Mouse (Mus musculus) spleen, adult 2 months (tissue): ENCODE measurements around the gene Zfp398. TPM values are rescaled to one million over a fixed set of nuclear protein-coding genes. Genes with fewer than 3 reads are reported as not detected.

ENCODE experiments used
- DNase-seq, 2 experiments: peaks; one replicate each; pipeline versions ENCODE4 v3.0.0 to v3.0.0-alpha.2; 2012 to 2021; ENCODE audit warnings: low spot score in 2 of 2, low read depth in 1 of 2
- H3K27ac ChIP-seq: fragments of 200-500 bp; 2 replicates; pipeline ENCODE4 v1.5.1; 2012; ENCODE audit warnings: low read length, inconsistent platforms; ENCODE audit not compliant: insufficient read depth
- H3K27me3 ChIP-seq: fragments of 200-500 bp; 2 replicates; pipeline ENCODE4 v1.6.1; 2012; ENCODE audit warnings: mild to moderate bottlenecking, moderate library complexity, low read length, inconsistent platforms; ENCODE audit not compliant: control insufficient read depth, insufficient read depth
- H3K36me3 ChIP-seq: fragments of 200-500 bp; 2 replicates; pipeline ENCODE4 v1.6.1; 2012; ENCODE audit warnings: mild to moderate bottlenecking, low read length, inconsistent platforms; ENCODE audit not compliant: control insufficient read depth, insufficient read depth
- H3K4me1 ChIP-seq: fragments of 200-500 bp; 2 replicates; pipeline ENCODE4 v1.6.1; 2011; ENCODE audit warnings: inconsistent platforms; ENCODE audit not compliant: control insufficient read depth, insufficient read depth, insufficient read length
- H3K4me3 ChIP-seq: fragments of 200-500 bp; 2 replicates; pipeline ENCODE4 v1.5.1; 2011; ENCODE audit warnings: mild to moderate bottlenecking, inconsistent platforms; ENCODE audit not compliant: insufficient read depth, insufficient read length; ENCODE audit errors: extremely low read depth
- CTCF ChIP-seq: fragments of 200-500 bp; IDR thresholded peaks from 2 replicates; pipeline ENCODE4 v1.5.1; 2011; ENCODE audit warnings: mild to moderate bottlenecking, inconsistent platforms; ENCODE audit not compliant: insufficient read depth, insufficient read length, insufficient replicate concordance; ENCODE audit errors: extremely low read depth
- POLR2A ChIP-seq: fragments of 200-500 bp; IDR thresholded peaks from 2 replicates; pipeline ENCODE4 v1.6.1; 2011; ENCODE audit warnings: low read depth, low read length, inconsistent platforms
- WGBS: fragments of 180-500 bp; shearing (Covaris S2); methylation state at CpG from one replicate; pipeline ENCODE4 v1.1.7; 2018; 5-methylcytosine and 5-hydroxymethylcytosine counted together
- polyA plus RNA-seq: library from polyadenylated mRNA; depleted of rRNA; stranded (reverse); fragments of >200 nt; gene quantifications from 2 replicates; pipeline ENCODE4 v1.2.3, GENCODE M21; 2012

Gene Zfp398
- polyA plus RNA-seq, 1 experiment, result 13.0 TPM

DNA sequence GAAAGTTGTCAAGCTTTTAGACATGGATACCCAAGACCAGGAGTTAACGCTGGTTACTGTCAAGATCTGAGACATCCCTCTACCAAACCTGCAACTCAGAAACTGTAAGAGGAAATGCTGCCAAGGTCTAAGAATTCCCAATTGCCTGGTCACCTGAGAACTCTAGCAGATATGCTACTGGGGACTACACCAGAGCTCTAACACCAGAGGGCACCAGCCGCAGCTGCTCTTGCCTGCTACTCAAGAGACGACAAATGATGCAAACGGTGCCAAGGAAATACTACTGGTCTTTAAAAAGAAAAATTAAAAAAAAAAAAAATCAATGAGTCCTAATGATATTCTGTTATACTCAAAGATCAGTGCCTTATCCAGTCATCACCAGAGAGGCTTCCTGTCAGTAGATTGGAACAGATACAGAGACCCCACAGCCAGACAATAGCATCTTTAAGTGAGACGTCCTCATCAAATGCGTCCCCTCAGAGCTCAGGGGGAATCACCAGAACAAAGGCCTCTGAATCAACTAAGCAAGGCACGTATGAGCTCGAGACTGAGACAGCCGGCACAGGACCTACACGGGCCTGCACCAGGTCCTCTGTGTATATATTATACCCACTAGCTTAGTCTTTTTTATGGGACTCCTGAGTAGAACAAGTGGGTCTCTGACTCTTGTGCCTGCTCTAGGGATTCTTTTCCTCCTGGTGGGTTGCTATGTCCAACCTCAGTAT lies 41.2 kb upstream of the Zfp398 start:
- TF ChIP-seq POLR2A, result no peak
- TF ChIP-seq CTCF, result peak; percentile 19; the same call in 1 of the 2 replicates
- Histone ChIP-seq H3K4me3 (no peak overlapping the region), H3K27me3 (no peaks in the 10 kb centered on the region), H3K4me1 (no peaks in the 10 kb centered on the region), H3K36me3 (peaks cover 15% of the 10 kb centered on the region), H3K27ac (no peak overlapping the region)
- DNase-seq, result peak in 1 of 2 experiments; percentile 22
- WGBS, result 75% methylated on average over 10 of the region's 10 CpGs

DNA sequence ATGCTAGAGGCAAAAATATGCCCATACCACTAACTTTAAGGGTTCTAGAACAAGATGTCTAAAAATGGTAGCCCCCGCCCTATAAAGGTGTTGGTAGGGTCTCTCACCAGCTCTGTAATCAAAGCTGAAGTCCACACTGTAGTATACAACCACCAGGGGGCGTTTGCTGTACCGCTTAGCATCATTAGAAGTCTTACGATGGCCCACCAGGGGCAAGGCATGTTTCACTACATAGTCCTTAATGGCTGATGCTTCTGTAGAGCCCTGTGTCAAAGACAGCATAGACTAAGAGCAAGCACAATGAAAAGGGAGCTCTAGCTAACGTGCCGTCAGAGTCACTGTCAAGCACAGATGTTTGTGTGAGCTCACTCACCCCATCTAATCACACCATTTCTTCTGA lies 36.4 kb upstream of the Zfp398 start:
- Histone ChIP-seq H3K4me1 (no peaks in the 10 kb centered on the region), H3K27me3 (no peaks in the 10 kb centered on the region), H3K27ac (no peak overlapping the region), H3K36me3 (peaks cover 50% of the 10 kb centered on the region), H3K4me3 (no peak overlapping the region)
- DNase-seq, result peak; percentile 59 to 60
- 48% methylated on average over 6 of the region's 6 CpGs for WGBS
- peak; percentile 70; the same call in 1 of the 2 replicates for TF ChIP-seq CTCF
- TF ChIP-seq POLR2A, result no peak

DNA sequence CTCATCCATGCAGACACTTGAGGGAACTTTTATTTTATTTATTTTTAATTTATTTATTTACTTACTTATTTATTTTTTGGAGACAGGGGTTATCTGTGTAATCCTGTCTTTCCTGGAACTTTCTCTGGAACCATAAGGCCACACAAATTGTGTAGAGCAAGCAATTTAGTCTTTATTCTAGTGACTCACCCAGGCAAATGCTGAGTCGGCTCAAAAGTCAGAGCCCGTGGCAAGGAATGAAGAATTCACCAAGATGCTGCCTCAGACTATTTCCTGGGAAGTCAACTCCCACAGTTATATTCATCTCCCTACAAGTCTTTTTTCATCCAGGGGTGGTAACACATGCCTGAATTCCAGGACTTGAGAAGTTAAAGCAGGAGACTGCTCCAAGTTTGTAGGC lies 29.9 kb upstream of the Zfp398 start:
- Histone ChIP-seq H3K27me3 (no peaks in the 10 kb centered on the region), H3K36me3 (peaks cover 43% of the 10 kb centered on the region), H3K27ac (no peak overlapping the region), H3K4me1 (peaks cover 9% of the 10 kb centered on the region), H3K4me3 (no peak overlapping the region)
- TF ChIP-seq POLR2A (no peak), CTCF (no peak)
- no peak for DNase-seq
- 82% methylated on average over 2 of the region's 2 CpGs for WGBS

DNA sequence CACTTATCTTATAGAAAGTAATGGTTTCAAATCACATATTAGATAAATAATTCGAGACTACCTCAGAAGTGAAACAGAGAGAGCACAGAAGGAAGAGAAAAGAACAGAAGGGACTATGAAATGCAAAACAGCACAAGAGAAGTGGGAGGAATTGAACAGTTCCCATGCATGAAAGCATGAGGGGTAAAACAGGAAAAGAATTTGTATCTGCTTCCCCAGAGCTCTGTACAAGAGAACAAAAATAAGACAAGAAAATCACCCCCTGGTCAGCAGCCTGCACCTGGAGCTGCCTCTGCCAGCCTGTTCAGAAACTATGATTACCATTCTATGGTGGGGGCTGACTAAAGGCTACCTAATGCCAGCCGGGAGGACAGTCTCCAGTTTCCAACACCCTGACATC lies 28.0 kb upstream of the Zfp398 start:
- WGBS, result 51% methylated on average over 2 of the region's 2 CpGs

DNA sequence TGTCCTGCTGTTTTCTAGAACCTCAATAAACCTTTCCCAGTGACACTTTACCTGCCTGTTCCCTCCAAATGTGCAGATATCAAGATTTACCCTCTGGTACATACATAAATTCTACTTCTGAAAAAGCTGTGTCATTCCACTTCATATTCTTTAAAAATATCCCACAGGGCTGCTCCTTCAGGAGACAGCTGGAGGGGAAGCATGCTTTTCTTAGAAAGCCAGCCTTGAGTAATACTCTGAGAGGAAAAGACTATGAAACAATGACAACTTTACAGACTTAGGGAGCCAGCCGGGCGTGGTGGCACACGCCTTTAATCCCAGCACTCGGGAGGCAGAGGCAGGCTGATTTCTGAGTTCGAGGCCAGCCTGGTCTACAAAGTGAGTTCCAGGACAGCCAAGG lies 26.9 kb upstream of the Zfp398 start:
- Histone ChIP-seq H3K27ac (no peak overlapping the region; the same call in 1 of the 2 replicates), H3K36me3 (peaks cover 19% of the 10 kb centered on the region), H3K4me1 (peaks cover 9% of the 10 kb centered on the region), H3K4me3 (no peak overlapping the region), H3K27me3 (no peaks in the 10 kb centered on the region)
- TF ChIP-seq POLR2A (no peak), CTCF (no peak)
- WGBS, result 84% methylated on average over 5 of the region's 5 CpGs
- no peak for DNase-seq

More for the DNA sequence above, 28.0 kb upstream of the Zfp398 start:
- no peak overlapping the region for H3K4me3 ChIP-seq
- peak overlapping the region; percentile 76 for H3K27ac ChIP-seq
- no peak for DNase-seq
- TF ChIP-seq CTCF, result no peak
- TF ChIP-seq POLR2A, result no peak
- peaks cover 9% of the 10 kb centered on the region for H3K4me1 ChIP-seq
- no peaks in the 10 kb centered on the region for H3K27me3 ChIP-seq
- peaks cover 31% of the 10 kb centered on the region for H3K36me3 ChIP-seq

DNA sequence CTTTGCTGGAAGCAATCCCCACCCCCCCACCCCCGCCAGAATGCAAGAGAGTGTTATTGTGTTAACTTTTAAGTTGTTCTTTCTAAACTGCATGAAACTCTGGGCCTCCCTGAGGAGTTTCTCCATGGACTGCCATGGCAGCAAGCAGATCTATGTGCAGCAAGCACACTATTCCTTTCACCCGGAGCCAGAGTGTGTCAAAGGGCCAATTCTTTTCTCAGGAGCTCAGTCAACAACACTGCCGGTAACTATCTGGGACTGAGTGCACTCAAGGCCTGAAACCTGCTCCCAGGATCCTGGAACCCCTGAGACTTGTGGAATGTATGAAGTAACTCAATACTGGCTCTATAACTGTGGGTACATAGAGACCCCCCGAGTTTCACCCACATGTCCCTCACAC lies 26.4 kb upstream of the Zfp398 start:
- WGBS, result 89% methylated on average over 4 of the region's 4 CpGs
- no peaks in the 10 kb centered on the region for H3K27me3 ChIP-seq
- TF ChIP-seq CTCF (no peak), POLR2A (no peak)
- no peak for DNase-seq
- H3K4me1 ChIP-seq, result peaks cover 9% of the 10 kb centered on the region
- no peak overlapping the region for H3K4me3 ChIP-seq
- H3K36me3 ChIP-seq, result peaks cover 14% of the 10 kb centered on the region
- peak overlapping the region; percentile 49 for H3K27ac ChIP-seq

DNA sequence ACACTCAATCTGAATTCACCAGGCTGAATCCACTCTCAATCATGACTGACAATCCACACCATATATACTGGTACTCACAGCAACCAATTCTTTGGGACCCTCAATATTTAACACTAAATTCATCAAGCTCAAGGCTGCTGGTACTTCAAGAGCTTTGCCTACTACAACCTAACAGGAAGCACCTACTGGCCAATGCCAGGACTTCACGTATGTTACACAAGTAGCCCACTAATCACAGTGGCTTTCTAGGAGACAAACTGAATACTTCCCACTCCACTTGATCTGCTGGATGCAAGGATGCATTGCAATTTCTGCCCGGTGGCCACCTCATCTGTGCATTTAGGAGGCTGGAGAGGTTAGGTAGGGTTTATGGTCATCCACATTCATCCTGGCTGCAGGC lies 25.3 kb upstream of the Zfp398 start:
- no peak overlapping the region for H3K4me3 ChIP-seq
- no peak for DNase-seq
- H3K27me3 ChIP-seq, result no peaks in the 10 kb centered on the region
- 66% methylated on average over 2 of the region's 2 CpGs for WGBS
- peaks cover 8% of the 10 kb centered on the region for H3K36me3 ChIP-seq
- no peak overlapping the region for H3K27ac ChIP-seq
- TF ChIP-seq POLR2A (no peak), CTCF (no peak)
- H3K4me1 ChIP-seq, result peaks cover 9% of the 10 kb centered on the region

DNA sequence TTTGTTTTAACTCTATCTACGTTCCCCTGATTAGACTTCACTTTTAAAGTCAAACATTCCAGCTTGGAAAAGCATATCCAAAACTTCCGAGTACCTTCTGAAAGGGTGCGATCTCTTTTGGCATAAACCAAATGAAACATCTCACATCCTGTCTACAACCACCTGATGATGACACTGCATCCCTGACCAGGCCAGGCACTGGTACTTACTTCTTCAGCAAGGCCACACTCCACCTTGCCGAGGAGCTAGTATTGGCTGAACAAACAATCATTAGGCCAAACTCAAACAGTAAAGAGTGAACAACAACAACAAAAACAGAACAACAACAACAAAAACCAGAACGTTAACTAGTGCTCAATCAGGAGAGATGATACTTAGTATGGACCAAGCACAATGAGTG lies 24.1 kb upstream of the Zfp398 start:
- TF ChIP-seq POLR2A (no peak), CTCF (no peak)
- no peak for DNase-seq
- H3K27me3 ChIP-seq, result no peaks in the 10 kb centered on the region
- peaks cover 9% of the 10 kb centered on the region; the same call in 1 of the 2 replicates for H3K4me1 ChIP-seq
- 72% methylated on average over 5 of the region's 5 CpGs for WGBS
- H3K27ac ChIP-seq, result no peak overlapping the region
- H3K4me3 ChIP-seq, result peak overlapping the region; percentile 11; the same call in 1 of the 2 replicates
- peaks cover 3% of the 10 kb centered on the region for H3K36me3 ChIP-seq
